Mouse (Mus musculus) cerebellum, adult 2 months (tissue): ENCODE data around the gene Aurkb. TPM values are rescaled to one million over a fixed set of nuclear protein-coding genes. Genes with fewer than 3 reads are reported as not detected.

Experiments
- DNase-seq, 2 experiments: peaks; one replicate each; pipeline ENCODE4 v3.0.0; 2021
- H3K27ac ChIP-seq: fragments of 200-500 bp; 2 replicates; pipeline ENCODE4 v1.5.1; 2012; ENCODE audit warnings: low read length, control low read depth, inconsistent platforms; ENCODE audit not compliant: insufficient read depth
- H3K27me3 ChIP-seq: fragments of 200-500 bp; 2 replicates; pipeline ENCODE4 v1.6.1; 2012; ENCODE audit warnings: inconsistent platforms, mild to moderate bottlenecking, low read length, moderate library complexity; ENCODE audit not compliant: control insufficient read depth, insufficient read depth
- H3K4me1 ChIP-seq: fragments of 200-500 bp; 2 replicates; pipeline ENCODE4 v1.6.1; 2011; ENCODE audit warnings: low read length; ENCODE audit not compliant: control insufficient read depth, insufficient read depth
- H3K4me3 ChIP-seq: fragments of 200-500 bp; replicated peaks from 2 replicates; pipeline ENCODE3; 2011; ENCODE audit warnings: mild to moderate bottlenecking, low read depth, low read length, control low read depth; ENCODE audit not compliant: insufficient read depth
- CTCF ChIP-seq: fragments of 200-500 bp; IDR thresholded peaks from 2 replicates; pipeline ENCODE4 v1.5.1; 2011; ENCODE audit warnings: low read depth, mild to moderate bottlenecking, control low read depth, low read length, moderate library complexity, borderline replicate concordance; ENCODE audit not compliant: insufficient read depth
- POLR2A ChIP-seq: fragments of 200-500 bp; IDR thresholded peaks from 2 replicates; pipeline ENCODE4 v1.6.1; 2011; ENCODE audit warnings: low read length, control low read depth, borderline replicate concordance; ENCODE audit not compliant: insufficient read depth
- WGBS: fragments of 180-500 bp; shearing (Covaris S2); methylation state at CpG from one replicate; pipeline ENCODE4 v1.1.7; 2018; 5-methylcytosine and 5-hydroxymethylcytosine counted together
- polyA plus RNA-seq: library from polyadenylated mRNA; depleted of rRNA; stranded (reverse); fragments of >200 nt; gene quantifications from 2 replicates; pipeline ENCODE4 v1.2.3, GENCODE M21; 2012; rRNA removed

Gene Aurkb
- polyA plus RNA-seq, 1 experiment = 0.51 TPM

DNA sequence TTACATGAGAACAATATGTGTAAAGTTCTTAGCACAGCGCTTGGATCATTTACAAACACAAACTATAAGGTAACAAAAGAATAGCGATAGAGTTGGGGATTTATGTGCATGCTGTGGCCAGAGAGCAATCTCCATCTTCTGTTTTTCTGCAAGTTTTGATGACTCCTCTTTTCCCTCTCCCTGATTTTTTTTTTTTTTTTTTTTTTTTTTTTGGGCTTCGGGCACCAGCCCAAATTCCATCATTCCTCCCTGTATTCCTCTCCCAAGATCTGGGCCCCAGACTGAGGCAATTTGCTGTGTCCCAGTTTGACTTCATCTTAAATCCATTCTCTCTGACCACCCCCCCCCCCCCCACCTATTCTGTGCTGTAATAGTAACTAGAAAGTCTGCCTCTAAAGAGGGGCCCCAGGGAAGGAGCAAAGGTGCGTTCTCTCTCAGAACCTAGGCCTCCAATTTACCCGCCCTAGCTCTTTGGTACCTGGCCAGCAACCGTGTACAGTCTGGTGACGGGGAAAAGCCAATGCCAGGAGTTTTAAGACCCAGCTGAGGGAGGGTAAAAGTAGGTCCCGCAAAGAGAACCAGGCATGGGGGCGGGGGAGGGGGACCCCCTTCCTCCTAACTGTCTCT lies 51.0 kb downstream of the Aurkb start:
- peak overlapping the region; percentile 85 for H3K27ac ChIP-seq
- TF ChIP-seq POLR2A = no peak
- TF ChIP-seq CTCF = no peak
- peaks cover 22% of the 10 kb centered on the region for H3K4me1 ChIP-seq
- no peaks in the 10 kb centered on the region for H3K27me3 ChIP-seq
- H3K4me3 ChIP-seq = peak overlapping the region; percentile 83
- no peak for DNase-seq
- WGBS = 11% methylated on average over 9 of the region's 9 CpGs

DNA sequence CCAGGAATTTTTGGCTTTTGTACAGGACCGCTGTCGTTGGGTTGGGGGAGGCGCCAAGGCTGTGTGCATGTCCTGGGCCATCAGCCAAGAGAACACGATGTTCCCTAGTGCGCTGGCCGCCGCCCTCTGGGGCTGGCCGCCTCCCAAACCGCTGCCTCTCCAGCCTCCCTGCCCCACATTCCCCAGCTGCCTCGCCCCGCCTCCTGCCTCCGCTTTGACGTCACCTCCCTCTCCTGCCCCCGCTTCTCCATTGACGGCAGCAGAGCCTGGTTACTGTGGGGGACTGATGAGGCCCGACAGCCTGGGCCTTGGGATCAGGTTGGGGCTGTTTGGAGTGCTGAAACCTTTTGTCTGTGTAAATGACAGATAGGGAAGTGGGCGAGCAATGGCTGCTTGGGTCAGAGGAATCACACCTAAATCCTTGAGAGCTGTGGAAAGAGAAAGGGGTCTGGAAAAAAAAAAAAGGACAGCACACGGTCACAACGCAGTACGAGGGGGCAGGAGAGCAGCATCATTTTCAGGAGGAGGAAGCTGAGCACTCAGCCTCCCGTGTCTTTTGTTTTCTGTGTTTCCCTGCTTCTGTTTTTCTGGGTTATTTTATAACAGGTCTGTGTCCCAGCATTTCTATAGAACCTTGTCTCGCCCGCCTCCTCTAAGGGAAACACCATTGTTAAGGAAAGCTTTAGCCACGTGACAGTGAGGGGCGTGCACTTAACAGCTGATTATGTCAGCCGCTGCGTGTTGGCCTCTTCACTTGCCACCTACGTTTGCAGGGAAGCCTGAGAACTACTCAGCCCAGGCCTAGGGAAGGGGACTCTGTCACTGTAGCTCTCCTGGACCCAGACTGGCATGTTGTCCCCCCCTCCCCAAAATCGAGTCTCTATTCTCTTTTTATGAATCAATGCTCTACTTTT lies 51.8 kb downstream of the Aurkb start:
- Histone ChIP-seq H3K4me3 (peak overlapping the region; percentile 54), H3K27me3 (no peaks in the 10 kb centered on the region), H3K27ac (peak overlapping the region; percentile 85), H3K4me1 (peaks cover 29% of the 10 kb centered on the region)
- DNase-seq = peak; percentile 92
- WGBS = 2% methylated on average over 29 of the region's 29 CpGs
- TF ChIP-seq POLR2A = peak; percentile 40; the same call in 1 of the 2 replicates
- TF ChIP-seq CTCF = no peak

GRCm38 (mm10) chr11:69098039-69098761 lies 52.8 kb downstream of the Aurkb start:
- Histone ChIP-seq H3K4me3 (peak overlapping the region; percentile 90), H3K4me1 (peaks cover 37% of the 10 kb centered on the region), H3K27ac (peak overlapping the region; percentile 85), H3K27me3 (no peaks in the 10 kb centered on the region)
- 15% methylated on average over 8 of the region's 8 CpGs for WGBS
- TF ChIP-seq CTCF (no peak), POLR2A (0 out of 2 replicates have a peak, but pooled peaks have one; percentile 72)
- DNase-seq = no peak

DNA sequence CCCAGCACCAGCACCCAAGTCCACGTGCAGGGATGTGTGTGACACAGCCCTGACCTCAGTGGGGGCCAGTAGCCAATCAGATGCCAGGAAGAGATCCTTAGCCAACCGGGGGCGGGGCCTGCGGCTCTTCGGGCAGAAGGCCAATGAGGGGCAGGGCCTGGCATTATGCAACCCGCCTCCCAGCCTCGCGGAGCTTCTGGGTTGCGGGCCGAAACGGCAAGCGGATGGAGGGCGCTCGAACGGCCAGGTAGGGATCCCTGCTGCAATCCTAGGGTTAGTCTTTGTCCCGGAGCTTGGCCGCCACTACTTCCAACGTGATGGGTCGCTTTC lies 53.3 kb downstream of the Aurkb start:
- peak; percentile 78; the same call in 1 of the 2 replicates for TF ChIP-seq POLR2A
- TF ChIP-seq CTCF = no peak
- H3K27me3 ChIP-seq = no peaks in the 10 kb centered on the region
- 0% methylated on average over 19 of the region's 19 CpGs for WGBS
- peak; percentile 99 to 100 for DNase-seq
- peak overlapping the region; percentile 90 for H3K4me3 ChIP-seq
- peak overlapping the region; percentile 99 for H3K27ac ChIP-seq
- peaks cover 41% of the 10 kb centered on the region for H3K4me1 ChIP-seq

DNA sequence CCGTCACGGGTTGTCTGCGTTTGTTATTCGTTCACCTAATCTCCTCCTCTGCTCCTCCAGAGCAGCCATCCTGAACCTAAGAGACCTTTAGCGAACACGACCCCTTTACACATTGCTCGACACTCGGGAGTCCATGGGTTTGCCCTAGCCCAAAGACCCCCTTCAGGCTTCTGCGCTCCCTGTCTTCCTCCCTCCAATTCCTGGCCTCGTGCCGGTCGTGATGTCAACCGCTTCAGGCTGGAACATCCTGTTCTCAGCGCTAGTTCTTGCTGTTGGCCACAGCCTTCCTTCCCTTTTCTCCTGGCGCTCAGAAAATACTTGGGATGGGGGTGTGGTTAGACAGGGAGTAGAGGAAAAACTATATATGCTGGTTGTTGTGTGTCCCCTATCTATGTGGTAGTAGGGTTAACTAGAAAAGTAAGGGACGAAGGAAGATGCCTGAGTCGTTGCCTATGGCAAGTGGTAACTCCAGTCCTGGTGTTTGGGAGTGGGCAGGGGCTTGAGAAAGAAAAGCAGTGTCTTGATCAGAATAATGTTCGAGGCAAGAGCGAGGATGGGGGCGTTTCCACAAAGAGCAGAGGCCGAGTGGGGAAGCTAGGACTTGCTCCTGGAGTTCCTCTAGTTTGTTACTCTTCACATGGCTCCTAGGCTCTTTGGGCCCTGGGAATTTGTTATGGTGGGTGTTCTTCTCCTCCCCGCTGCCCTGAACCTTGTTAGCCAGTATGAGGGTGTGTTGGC lies 53.9 kb downstream of the Aurkb start:
- peak overlapping the region; percentile 90 for H3K4me3 ChIP-seq
- WGBS = under 1% methylated on average over 22 of the region's 22 CpGs
- no peaks in the 10 kb centered on the region for H3K27me3 ChIP-seq
- peaks cover 46% of the 10 kb centered on the region for H3K4me1 ChIP-seq
- DNase-seq = peak; percentile 82 to 83
- TF ChIP-seq CTCF (0 out of 2 replicates have a peak, but pooled peaks have one; percentile 4), POLR2A (no peak)
- H3K27ac ChIP-seq = peak overlapping the region; percentile 99

DNA sequence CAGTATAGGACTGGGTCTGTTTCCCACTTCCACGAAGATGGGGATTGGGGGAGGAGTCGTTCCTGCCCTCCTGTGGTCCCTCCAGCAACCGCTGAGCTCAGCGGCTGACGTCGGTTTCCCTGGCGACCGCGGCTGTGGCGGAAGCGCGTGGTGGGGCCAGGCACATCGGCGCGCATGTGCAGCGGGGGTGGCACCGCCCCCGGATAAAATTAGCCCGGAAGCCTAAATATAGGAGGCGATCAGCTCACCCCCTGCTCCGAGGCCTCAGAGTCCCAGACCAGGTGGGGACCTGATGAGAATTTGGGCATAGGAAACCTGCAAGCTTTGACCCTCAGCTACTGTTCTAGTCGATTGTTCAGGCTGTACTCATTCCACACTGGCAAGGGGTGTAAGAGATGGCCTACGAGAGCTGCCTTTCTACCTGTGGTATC lies 54.5 kb downstream of the Aurkb start:
- peak; percentile 59; the same call in 1 of the 2 replicates for TF ChIP-seq POLR2A
- no peak for TF ChIP-seq CTCF
- peaks cover 49% of the 10 kb centered on the region for H3K4me1 ChIP-seq
- peak overlapping the region; percentile 90 for H3K4me3 ChIP-seq
- DNase-seq = peak; percentile 93 to 96
- no peaks in the 10 kb centered on the region for H3K27me3 ChIP-seq
- peak overlapping the region; percentile 99 for H3K27ac ChIP-seq
- 1% methylated on average over 23 of the region's 23 CpGs for WGBS

DNA sequence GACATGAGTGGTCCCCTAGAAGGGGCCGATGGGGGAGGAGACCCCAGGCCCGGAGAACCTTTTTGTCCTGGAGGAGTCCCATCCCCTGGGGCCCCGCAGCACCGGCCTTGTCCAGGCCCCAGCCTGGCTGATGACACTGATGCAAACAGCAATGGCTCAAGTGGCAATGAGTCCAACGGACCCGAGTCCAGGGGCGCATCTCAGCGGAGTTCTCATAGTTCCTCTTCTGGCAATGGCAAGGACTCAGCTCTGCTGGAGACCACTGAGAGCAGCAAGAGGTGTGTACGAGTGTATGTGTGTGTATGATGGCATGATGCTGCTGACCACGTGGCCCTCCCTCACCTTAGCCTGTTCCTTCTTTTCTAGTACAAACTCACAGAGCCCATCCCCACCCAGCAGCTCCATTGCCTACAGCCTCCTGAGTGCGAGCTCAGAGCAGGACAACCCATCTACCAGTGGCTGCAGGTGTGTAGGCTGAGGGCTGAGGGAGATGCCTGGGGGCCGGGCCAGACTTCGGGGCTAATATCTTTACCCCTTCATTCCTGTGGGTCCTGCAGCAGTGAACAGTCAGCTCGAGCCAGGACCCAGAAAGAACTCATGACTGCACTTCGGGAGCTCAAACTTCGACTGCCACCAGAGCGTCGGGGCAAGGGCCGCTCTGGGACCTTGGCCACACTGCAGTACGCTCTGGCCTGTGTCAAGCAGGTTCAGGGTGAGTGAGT lies 55.4 kb downstream of the Aurkb start:
- peaks cover 51% of the 10 kb centered on the region for H3K4me1 ChIP-seq
- TF ChIP-seq POLR2A (no peak), CTCF (no peak)
- 65% methylated on average over 20 of the region's 20 CpGs for WGBS
- peak overlapping the region; percentile 90 for H3K4me3 ChIP-seq
- DNase-seq = peak; percentile 46 to 54
- H3K27me3 ChIP-seq = no peaks in the 10 kb centered on the region
- H3K27ac ChIP-seq = peak overlapping the region; percentile 96

Other genes with a start within 250 kb of the Aurkb start
- 91.1 and 103 TPM in 2 replicates for gene Ndel1, start 173.8 kb upstream of the Aurkb start, polyA plus RNA-seq
- gene Rnf222, start 157.1 kb upstream of the Aurkb start, polyA plus RNA-seq = 0.05 TPM in 1 of 2 replicates, not detected in the other
- 1,554 and 1,707 TPM in 2 replicates for gene Rpl26, start 144.1 kb upstream of the Aurkb start, polyA plus RNA-seq
- gene Odf4, start 118.6 kb upstream of the Aurkb start, polyA plus RNA-seq = 1.0 and 1.1 TPM in 2 replicates
- 33.0 and 34.7 TPM in 2 replicates for gene Arhgef15, start 88.2 kb upstream of the Aurkb start, polyA plus RNA-seq
- gene Slc25a35, start 77.5 kb upstream of the Aurkb start, polyA plus RNA-seq = 11.5 and 12.1 TPM in 2 replicates
- 54.4 and 55.5 TPM in 2 replicates for gene Rangrf, start 70.5 kb upstream of the Aurkb start, polyA plus RNA-seq
- gene Pfas, start 37.2 kb upstream of the Aurkb start, polyA plus RNA-seq = 23.1 and 23.2 TPM in 2 replicates
- gene Ctc1, start 29.7 kb upstream of the Aurkb start, polyA plus RNA-seq = 44.1 and 46.3 TPM in 2 replicates
- gene Borcs6, start 14.1 kb downstream of the Aurkb start, polyA plus RNA-seq = 34.9 and 36.7 TPM in 2 replicates
- 13.4 and 15.8 TPM in 2 replicates for gene Tmem107, start 25.2 kb downstream of the Aurkb start, polyA plus RNA-seq
- 672 and 700 TPM in 2 replicates for gene Vamp2, start 42.8 kb downstream of the Aurkb start, polyA plus RNA-seq
- 34.4 and 37.2 TPM in 2 replicates for gene Per1, start 49.6 kb downstream of the Aurkb start, polyA plus RNA-seq
- gene Hes7, start 74.8 kb downstream of the Aurkb start, polyA plus RNA-seq = 0.44 and 0.59 TPM in 2 replicates
- gene 9130213A22Rik, start 76.9 kb downstream of the Aurkb start, polyA plus RNA-seq = 1.3 and 1.4 TPM in 2 replicates
- gene Aloxe3, start 80.2 kb downstream of the Aurkb start, polyA plus RNA-seq = 10.8 and 16.0 TPM in 2 replicates
- 0.59 and 0.60 TPM in 2 replicates for gene Alox12b, start 111.3 kb downstream of the Aurkb start, polyA plus RNA-seq
- gene Alox8, start 152.2 kb downstream of the Aurkb start, polyA plus RNA-seq = 5.2 and 5.5 TPM in 2 replicates
- 1.4 and 1.8 TPM in 2 replicates for gene Gucy2e, start 191.4 kb downstream of the Aurkb start, polyA plus RNA-seq